Mouse (Mus musculus) ES-E14 (cell line): ENCODE measurements around the gene Filip1.

Source experiments
- CHD2 ChIP-seq: IDR thresholded peaks from 2 replicates; pipeline ENCODE4 v1.6.1; 2014; ENCODE audit warnings: mild to moderate bottlenecking, low read depth, low read length, inconsistent platforms
- HCFC1 ChIP-seq: IDR thresholded peaks from 2 replicates; pipeline ENCODE4 v1.6.1; 2012; ENCODE audit warnings: low read length, inconsistent platforms, borderline replicate concordance; ENCODE audit not compliant: insufficient read depth
- ZC3H11A ChIP-seq: IDR thresholded peaks from 2 replicates; pipeline ENCODE4 v1.6.1; 2012; ENCODE audit warnings: low read depth, mild to moderate bottlenecking, inconsistent platforms, low read length, borderline replicate concordance
- ZNF384 ChIP-seq: IDR thresholded peaks from 2 replicates; pipeline ENCODE4 v1.6.1; 2012; ENCODE audit warnings: low read depth, low read length, inconsistent platforms

- no peak for TF ChIP-seq ZNF384
- TF ChIP-seq HCFC1: no peak
- no peak for TF ChIP-seq CHD2
- no peak for TF ChIP-seq ZC3H11A
These were observed 33.4 kb downstream of the Filip1 start for GRCm38 (mm10) chr9:79979274-79979673.
